Mouse (Mus musculus) embryonic fibroblast, embryonic 13.5 days (primary cell): ENCODE measurements around the gene Zbtb42.

Source experiments
- CTCF ChIP-seq: IDR thresholded peaks from 2 replicates; pipeline ENCODE4 v1.5.1; 2011; ENCODE audit warnings: mild to moderate bottlenecking, control low read depth, low read length, moderate library complexity, borderline replicate concordance; ENCODE audit not compliant: insufficient read depth
- POLR2A ChIP-seq: IDR thresholded peaks from 2 replicates; pipeline ENCODE4 v1.6.1; 2011; ENCODE audit warnings: low read depth, mild to moderate bottlenecking, control low read depth, low read length, moderate library complexity

DNA sequence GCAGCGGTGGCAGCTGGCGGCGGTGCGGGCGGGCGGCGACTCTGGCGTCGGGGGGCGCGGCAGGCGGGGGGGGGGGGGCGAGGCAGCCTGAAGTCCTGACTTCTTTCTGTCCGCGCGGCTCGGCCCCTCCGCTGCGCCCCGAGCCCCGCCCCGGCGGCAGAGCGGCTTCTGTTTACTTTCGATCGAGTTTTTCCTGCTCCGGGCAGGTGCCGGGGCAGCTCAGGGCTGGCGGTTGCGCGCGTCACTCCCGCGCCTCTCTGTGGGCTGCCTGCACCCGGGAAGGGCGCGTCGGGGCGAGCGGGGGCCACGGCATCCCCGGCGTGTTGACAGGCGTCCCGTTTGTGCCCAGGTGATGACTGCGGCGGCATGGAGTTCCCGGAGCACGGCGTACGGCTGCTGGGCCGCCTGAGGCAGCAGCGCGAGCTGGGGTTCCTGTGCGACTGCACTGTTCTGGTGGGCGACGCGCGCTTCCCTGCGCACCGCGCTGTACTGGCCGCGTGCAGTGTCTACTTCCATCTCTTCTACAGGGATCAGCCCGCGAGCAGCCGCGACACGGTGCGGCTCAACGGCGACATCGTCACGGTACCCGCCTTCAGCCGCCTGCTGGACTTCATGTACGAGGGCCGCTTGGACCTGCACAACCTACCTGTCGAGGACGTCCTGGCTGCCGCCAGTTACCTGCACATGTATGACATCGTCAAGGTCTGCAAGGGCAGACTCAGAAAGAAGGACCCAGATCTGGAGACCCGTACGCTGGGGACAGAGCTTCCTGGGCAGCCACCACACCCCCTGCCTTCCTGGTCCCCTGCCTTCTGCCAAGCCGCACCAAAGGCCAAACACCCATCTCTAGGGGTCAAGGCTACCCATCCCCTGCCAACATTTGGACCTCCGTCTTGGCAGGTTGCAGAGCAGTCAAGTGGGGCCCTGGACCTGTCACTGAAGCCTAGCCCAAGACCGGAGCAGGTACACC, 684 bp downstream of the Zbtb42 start:
- no peak for TF ChIP-seq CTCF
- TF ChIP-seq POLR2A, result no peak
